ENCODE assay signal across 9 mouse cellular contexts in genomic region chrX:13469160-13470116, GRCm38 (mm10). TPM values are rescaled to one million over a fixed set of nuclear protein-coding genes. Genes with fewer than 3 reads are reported as not detected.
DNase-seq lines count a peak whose midpoint lies in the region; TF ChIP-seq lines count a peak whose summit lies in the region.
"Had no signal": no experiment of that assay in that cellular context is flagged by ENCODE, and none has a peak within 500 bp of the region (broad histone marks: within the 10 kb centered on the region; RNA-seq: fewer than 3 reads in every experiment).

No protein-coding gene starts in this region.

- TF ChIP-seq EP300 in heart, adult 2 months (IDR thresholded peaks at IDR 0.05; ENCODE audit: insufficient read depth, low read depth, low read length), result 0 out of 2 replicates have a peak, but pooled peaks have one; percentile 58

- peaks cover 6% of the 10 kb centered on the region for H3K36me3 ChIP-seq in heart, adult 2 months (ENCODE audit: control insufficient read depth, insufficient read depth, low read length)
- no peaks in the 10 kb centered on the region for H3K36me3 ChIP-seq in thymus, adult 2 months (ENCODE audit: control insufficient read depth, insufficient read depth, low read length)
- H3K36me3 ChIP-seq: neural tube, embryonic 13.5 days had no signal

- H3K79me2 ChIP-seq in heart, adult 2 months (replicated peaks; ENCODE audit: control insufficient read depth, insufficient read depth, low read length), result no peaks in the 10 kb centered on the region

- intact Hi-C loops in gastrocnemius, postnatal 36 days (cut with DNase I), result loop anchor here (5.0 to 10.0 kb wide), 2 partner anchors 48 to 185 kb away; no protein-coding TSS in a partner anchor
- intact Hi-C loops in heart, adult 2 months (cut with DNase I), result loop anchor here (5.0 to 10.0 kb wide), 3 partner anchors 33 to 153 kb away; no protein-coding TSS in a partner anchor

- DNase-seq in gastrocnemius, adult 18-20 months (ENCODE audit: low spot score), result peak; percentile 82
- no peak for DNase-seq in gastrocnemius, postnatal 36 days
- peak; percentile 50 to 70 for DNase-seq in heart, adult 2 months
- peak; percentile 74 for DNase-seq in layer of hippocampus, adult 11-12 months (ENCODE audit: low spot score)
- DNase-seq in lung, postnatal 4 days, result peak; percentile 41 to 61
- no peak for DNase-seq in thymus, adult 2 months
- no peak for DNase-seq in ovary, postnatal 36 days (ENCODE audit: low spot score)

- peak overlapping the region; percentile 28; the same call in 1 of the 2 replicates for H3K9ac ChIP-seq in heart, adult 2 months (ENCODE audit: low read depth, low read length)
- H3K9ac ChIP-seq: neural tube, embryonic 13.5 days had no signal

- no peaks in the 10 kb centered on the region for H3K27me3 ChIP-seq in heart, adult 2 months (ENCODE audit: control insufficient read depth, insufficient read depth, low read length)
- H3K27me3 ChIP-seq in thymus, adult 2 months (ENCODE audit: control insufficient read depth, insufficient read depth, low read length), result no peaks in the 10 kb centered on the region

- no peak for TF ChIP-seq POLR2A in bone marrow macrophage, adult 2 months (IDR thresholded peaks at IDR 0.05; ENCODE audit: borderline replicate concordance, low read depth, low read length)
- TF ChIP-seq POLR2A in heart, adult 2 months (IDR thresholded peaks at IDR 0.05; ENCODE audit: insufficient read depth, low read depth, low read length), result 0 out of 2 replicates have a peak, but pooled peaks have one; percentile 37
- TF ChIP-seq POLR2A in thymus, adult 2 months (IDR thresholded peaks at IDR 0.05; ENCODE audit: control insufficient read depth, extremely low read depth, insufficient read depth, low read length, poor library complexity), result no peak

- H3K4me1 ChIP-seq in bone marrow macrophage, adult 2 months (ENCODE audit: control insufficient read depth, insufficient read depth, low read length), result 0 out of 2 replicates have a peak, but pooled peaks cover 4% of the 10 kb centered on the region
- H3K4me1 ChIP-seq in heart, adult 2 months (ENCODE audit: control insufficient read depth, insufficient read depth, low read length), result peaks cover 10% of the 10 kb centered on the region
- H3K4me1 ChIP-seq in thymus, adult 2 months (replicated peaks; ENCODE audit: control insufficient read depth, insufficient read depth, low read length), result 0 out of 2 replicates have a peak, but pooled peaks cover 2% of the 10 kb centered on the region
- H3K4me1 ChIP-seq: neural tube, embryonic 13.5 days had no signal

- H3K4me3 ChIP-seq in bone marrow macrophage, adult 2 months (ENCODE audit: insufficient read depth, low read length), result peak overlapping the region; percentile 26; the same call in 1 of the 2 replicates
- 0 out of 2 replicates have a peak overlapping the region, but pooled peaks have one; percentile 9 for H3K4me3 ChIP-seq in heart, adult 2 months
- H3K4me3 ChIP-seq in thymus, adult 2 months (ENCODE audit: control insufficient read depth, insufficient read depth, low read length), result no peak overlapping the region
- H3K4me3 ChIP-seq: neural tube, embryonic 13.5 days had no signal

- 22% methylated on average over 9 of the region's 9 CpGs for WGBS in heart, adult 2 months
- WGBS in thymus, adult 2 months, result 82% methylated on average over 9 of the region's 9 CpGs

- TF ChIP-seq CTCF in bone marrow macrophage, adult 2 months (IDR thresholded peaks at IDR 0.05; ENCODE audit: low read depth, low read length), result no peak
- 0 out of 2 replicates have a peak, but pooled peaks have one; percentile 7 for TF ChIP-seq CTCF in heart, adult 2 months (IDR thresholded peaks at IDR 0.05)
- TF ChIP-seq CTCF in thymus, adult 2 months (IDR thresholded peaks at IDR 0.05; ENCODE audit: borderline replicate concordance, control insufficient read depth, extremely low read depth, insufficient read depth, low read length, poor library complexity), result no peak

- H3K27ac ChIP-seq in bone marrow macrophage, adult 2 months (ENCODE audit: insufficient read depth, low read depth, low read length), result peak overlapping the region; percentile 45
- peak overlapping the region; percentile 87 for H3K27ac ChIP-seq in heart, adult 2 months
- no peak overlapping the region for H3K27ac ChIP-seq in thymus, adult 2 months (ENCODE audit: control insufficient read depth, insufficient read depth, low read length)
- H3K27ac ChIP-seq: neural tube, embryonic 13.5 days had no signal

RNA-seq across cellular contexts. Expression of gene Nyx, which starts 3.5 kb away (rescaled TPM):
- under 1 TPM in 1 of 2 experiments, not detected in 1; 0.07 TPM for total RNA-seq in gastrocnemius, adult 18-20 months (2021)
- not detected for total RNA-seq in gastrocnemius, postnatal 36 days (2021)
- not detected in 2 replicates for polyA plus RNA-seq in bone marrow macrophage, adult 2 months (2012; ENCODE audit: insufficient read depth, insufficient read length, missing spikeins)
- under 1 TPM; 0.23 TPM for total RNA-seq in heart, adult 2 months (2021)
- 0.14 and 0.20 TPM in 2 replicates for polyA plus RNA-seq in heart, adult 2 months (2012; rRNA removed)
- polyA plus RNA-seq in thymus, adult 2 months (2012; rRNA removed), result 0.94 and 0.98 TPM in 2 replicates

Comparison
In these comparisons a context has a peak if more than half of its experiments do, and no peak if none do; other contexts are left out.
1. DNase-seq: peak in gastrocnemius, adult 18-20 months (single experiment), heart, adult 2 months (2 of 2), layer of hippocampus, adult 11-12 months (single experiment) and lung, postnatal 4 days (2 of 2); none in gastrocnemius, postnatal 36 days (0 of 2), thymus, adult 2 months (single experiment) and ovary, postnatal 36 days (single experiment).